Mouse (Mus musculus) colon, adult 2 months (tissue): ENCODE data around the gene Mxra8. TPM values are rescaled to one million over a fixed set of nuclear protein-coding genes. Genes with fewer than 3 reads are reported as not detected.

Experiments
- polyA plus RNA-seq: library from polyadenylated mRNA; depleted of rRNA; stranded (reverse); fragments of >200 nt; gene quantifications from 2 replicates; pipeline ENCODE4 v1.2.3, GENCODE M21; 2012; rRNA removed

Gene Mxra8
- polyA plus RNA-seq, result 198 and 240 TPM in 2 replicates

DNA sequence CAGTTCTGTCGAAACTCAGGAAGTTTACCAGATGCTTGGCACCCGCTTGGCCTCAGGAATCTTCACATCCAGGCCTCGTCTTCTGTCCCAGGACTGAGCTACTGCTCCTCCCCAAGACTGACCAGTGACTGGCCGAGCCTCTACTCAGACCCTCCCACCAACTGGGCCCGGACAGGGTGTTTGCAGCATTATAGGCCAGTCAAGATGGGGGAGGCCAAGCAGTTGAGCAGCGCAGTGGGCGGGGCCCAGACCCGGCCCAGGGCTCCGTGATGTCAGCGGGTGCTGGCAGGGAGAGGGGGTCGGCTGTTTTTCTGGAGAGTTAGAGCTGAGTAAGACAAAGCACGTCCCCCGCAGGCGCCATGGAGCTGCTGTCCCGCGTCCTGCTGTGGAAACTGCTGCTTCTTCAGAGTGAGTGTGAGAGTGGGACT is at the start of gene Mxra8:
TSS of gene Mxra8 (plus strand) at position 198 of the 428 bp plus-strand sequence.

DNA sequence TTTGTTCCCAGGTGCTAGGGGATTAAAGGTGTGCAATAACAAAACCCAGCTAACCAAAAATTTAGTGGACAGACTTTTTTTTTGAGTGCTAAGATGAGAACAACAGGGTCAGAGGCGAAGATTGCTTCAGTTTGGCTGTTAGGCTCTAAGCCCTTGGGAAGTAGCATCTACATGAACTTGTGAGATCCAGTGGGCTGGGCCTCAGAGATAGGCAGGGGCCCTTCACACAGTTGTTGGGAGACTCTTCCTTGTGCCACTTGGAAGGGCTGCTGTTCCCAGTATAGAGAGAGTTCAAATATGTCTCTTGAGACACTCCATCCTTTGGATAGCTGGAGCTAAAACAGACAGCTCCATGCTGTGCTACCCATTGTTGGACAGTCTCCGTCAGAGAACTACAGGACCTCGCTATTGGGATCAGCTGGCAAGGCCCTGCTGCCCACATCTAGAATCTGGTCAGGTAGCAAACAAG is 49.4 kb upstream of the Mxra8 start, which contains the start of gene Ankrd65:
TSS of gene Ankrd65 (plus strand) at position 419 of the 469 bp plus-strand sequence.

GRCm38 (mm10) chr4:155802741-155803339 is 36.6 kb upstream of the Mxra8 start, which contains the start of gene Mrpl20:
TSS of gene Mrpl20 (plus strand) at chr4:155802878.

DNA sequence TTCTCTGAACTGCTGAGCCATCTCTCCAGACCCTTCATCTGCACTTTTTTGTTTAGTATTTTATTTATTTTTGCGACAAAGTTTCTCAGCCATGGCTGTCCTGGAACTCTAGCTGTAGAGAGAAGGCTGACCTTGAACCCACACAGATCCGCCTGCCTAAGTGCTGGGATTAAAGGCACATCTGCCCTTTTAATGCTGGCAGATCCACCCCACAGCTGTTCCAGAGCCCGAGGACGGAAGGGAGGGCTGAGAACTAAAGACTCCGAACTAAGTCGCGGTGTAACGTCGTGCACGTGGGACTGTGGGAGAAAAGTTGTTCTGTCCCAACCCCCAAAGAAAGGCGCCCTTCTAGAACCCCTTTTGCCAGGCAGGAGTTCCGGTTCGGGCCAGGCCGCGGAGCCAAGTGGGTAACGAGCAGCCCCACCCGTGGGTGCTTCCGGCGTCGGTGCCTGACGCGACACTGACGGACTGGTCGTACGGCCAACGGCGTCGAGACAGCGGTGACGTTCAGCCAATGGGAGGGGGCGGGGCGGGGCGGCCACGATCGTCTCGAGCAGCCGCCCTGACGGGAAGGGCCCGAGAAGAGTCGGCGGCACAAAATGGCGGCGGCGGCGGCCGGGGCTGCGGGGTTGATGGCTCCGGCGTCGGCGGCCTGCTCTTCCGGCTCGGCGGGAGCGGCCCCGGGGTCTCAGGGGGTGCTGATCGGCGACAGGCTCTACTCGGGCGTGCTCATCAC is 27.4 kb upstream of the Mxra8 start, which contains the start of gene Ccnl2:
TSS of gene Ccnl2 (plus strand) at position 561 of the 736 bp plus-strand sequence.

GRCm38 (mm10) chr4:155831205-155831766 is 8.2 kb upstream of the Mxra8 start, which contains the start of gene Aurkaip1:
TSS of gene Aurkaip1 (plus strand) at chr4:155831272.

DNA sequence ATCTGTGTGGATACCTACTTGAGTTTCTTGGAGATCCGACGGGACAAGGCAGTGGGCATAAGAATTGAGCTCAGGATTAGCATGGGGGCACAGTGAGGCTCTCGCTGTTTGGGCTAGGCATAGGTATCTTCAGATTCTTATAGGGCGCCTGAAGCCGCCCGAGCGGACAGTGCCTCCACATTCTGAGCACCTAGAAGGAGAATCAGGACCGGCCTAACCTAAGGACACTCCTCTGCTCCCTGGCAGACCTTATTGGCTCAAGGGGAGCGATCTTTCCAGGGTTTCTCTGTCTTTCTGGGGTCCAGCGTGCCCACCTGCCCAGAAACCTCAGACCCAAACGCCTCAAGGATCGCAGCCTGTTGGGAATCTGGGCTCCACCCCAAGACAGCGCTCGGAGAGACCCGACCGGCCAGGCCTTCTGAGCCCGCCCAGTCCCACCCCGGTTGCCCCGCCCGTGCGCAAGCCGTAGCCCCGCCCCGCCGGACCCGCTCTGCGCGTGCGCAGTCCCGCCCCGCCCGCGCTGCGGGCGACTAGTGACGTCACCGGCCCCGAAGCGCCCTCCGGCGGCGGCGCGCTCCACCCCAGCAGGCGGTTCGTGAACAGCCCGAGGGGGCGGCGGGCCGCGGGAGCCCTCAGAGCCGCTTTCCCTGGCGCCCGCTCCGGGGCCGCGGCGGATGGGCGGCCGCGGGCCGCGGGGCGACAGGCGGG is 7.5 kb downstream of the Mxra8 start, which contains the start of gene Dvl1:
TSS of gene Dvl1 (plus strand) at position 532 of the 708 bp plus-strand sequence.

GRCm38 (mm10) chr4:155863001-155863400 is 23.5 kb downstream of the Mxra8 start, which contains the start of gene Tas1r3:
TSS of gene Tas1r3 (minus strand) at chr4:155863362.

GRCm38 (mm10) chr4:155869317-155870033 is 30.0 kb downstream of the Mxra8 start, which contains the start of the genes Cptp and Ints11:
TSS of gene Cptp (minus strand) at chr4:155869440.
TSS of gene Ints11 (plus strand) at chr4:155869546.

GRCm38 (mm10) chr4:155891551-155892001 is 52.1 kb downstream of the Mxra8 start, which contains the start of the genes Pusl1 and Acap3:
TSS of gene Pusl1 (minus strand) at chr4:155891781.
TSS of gene Acap3 (plus strand) at chr4:155891822.

Other genes with a start within 250 kb of the Mxra8 start
- gene Slc35e2, start 238.3 kb upstream of the Mxra8 start, polyA plus RNA-seq, result 4.9 and 7.6 TPM in 2 replicates
- gene Cdk11b, start 214.8 kb upstream of the Mxra8 start, polyA plus RNA-seq, result 17.2 and 18.7 TPM in 2 replicates
- not detected in 2 replicates for gene Gm10563, start 194.3 kb upstream of the Mxra8 start, polyA plus RNA-seq
- gene Mmp23, start 186.3 kb upstream of the Mxra8 start, polyA plus RNA-seq, result 43.5 and 50.1 TPM in 2 replicates
- 76.0 and 94.4 TPM in 2 replicates for gene Mib2, start 170.5 kb upstream of the Mxra8 start, polyA plus RNA-seq
- 12.5 and 15.8 TPM in 2 replicates for gene Fndc10, start 145.3 kb upstream of the Mxra8 start, polyA plus RNA-seq
- 161 and 190 TPM in 2 replicates for gene Ssu72, start 134.9 kb upstream of the Mxra8 start, polyA plus RNA-seq
- gene Tmem240, start 104.9 kb upstream of the Mxra8 start, polyA plus RNA-seq, result 1.1 and 1.6 TPM in 2 replicates
- gene Atad3a, start 78.6 kb upstream of the Mxra8 start, polyA plus RNA-seq, result 91.7 and 122 TPM in 2 replicates
- 17.4 and 17.5 TPM in 2 replicates for gene Vwa1, start 65.0 kb upstream of the Mxra8 start, polyA plus RNA-seq
- 0.35 and 0.52 TPM in 2 replicates for gene Tmem88b, start 53.8 kb upstream of the Mxra8 start, polyA plus RNA-seq
- gene Ankrd65, start 49.2 kb upstream of the Mxra8 start, polyA plus RNA-seq, result not detected in 2 replicates
- 46.5 and 51.8 TPM in 2 replicates for gene Mrpl20, start 36.8 kb upstream of the Mxra8 start, polyA plus RNA-seq
- 67.5 and 73.1 TPM in 2 replicates for gene Ccnl2, start 27.2 kb upstream of the Mxra8 start, polyA plus RNA-seq
- gene Aurkaip1, start 8.4 kb upstream of the Mxra8 start, polyA plus RNA-seq, result 156 and 218 TPM in 2 replicates
- 158 and 173 TPM in 2 replicates for gene Dvl1, start 7.7 kb downstream of the Mxra8 start, polyA plus RNA-seq
- gene Tas1r3, start 23.7 kb downstream of the Mxra8 start, polyA plus RNA-seq, result 2.1 and 2.5 TPM in 2 replicates
- gene Cptp, start 29.8 kb downstream of the Mxra8 start, polyA plus RNA-seq, result 42.9 and 61.8 TPM in 2 replicates
- gene Ints11, start 29.9 kb downstream of the Mxra8 start, polyA plus RNA-seq, result 31.6 and 35.5 TPM in 2 replicates
- gene Pusl1, start 52.1 kb downstream of the Mxra8 start, polyA plus RNA-seq, result 67.3 and 77.5 TPM in 2 replicates
- gene Acap3, start 52.1 kb downstream of the Mxra8 start, polyA plus RNA-seq, result 33.5 and 33.9 TPM in 2 replicates
- gene Ube2j2, start 104.2 kb downstream of the Mxra8 start, polyA plus RNA-seq, result 117 and 241 TPM in 2 replicates
- 17.3 and 30.6 TPM in 2 replicates for gene C1qtnf12, start 122.6 kb downstream of the Mxra8 start, polyA plus RNA-seq
- 9.6 and 10.5 TPM in 2 replicates for gene B3galt6, start 153.0 kb downstream of the Mxra8 start, polyA plus RNA-seq
- gene Sdf4, start 153.2 kb downstream of the Mxra8 start, polyA plus RNA-seq, result 61.7 and 70.0 TPM in 2 replicates
- gene Tnfrsf4, start 174.2 kb downstream of the Mxra8 start, polyA plus RNA-seq, result 5.3 and 6.2 TPM in 2 replicates
- 5.0 and 6.4 TPM in 2 replicates for gene Tnfrsf18, start 186.5 kb downstream of the Mxra8 start, polyA plus RNA-seq
- gene Ttll10, start 219.7 kb downstream of the Mxra8 start, polyA plus RNA-seq, result 27.0 and 29.4 TPM in 2 replicates